In the genomic region with DNA sequence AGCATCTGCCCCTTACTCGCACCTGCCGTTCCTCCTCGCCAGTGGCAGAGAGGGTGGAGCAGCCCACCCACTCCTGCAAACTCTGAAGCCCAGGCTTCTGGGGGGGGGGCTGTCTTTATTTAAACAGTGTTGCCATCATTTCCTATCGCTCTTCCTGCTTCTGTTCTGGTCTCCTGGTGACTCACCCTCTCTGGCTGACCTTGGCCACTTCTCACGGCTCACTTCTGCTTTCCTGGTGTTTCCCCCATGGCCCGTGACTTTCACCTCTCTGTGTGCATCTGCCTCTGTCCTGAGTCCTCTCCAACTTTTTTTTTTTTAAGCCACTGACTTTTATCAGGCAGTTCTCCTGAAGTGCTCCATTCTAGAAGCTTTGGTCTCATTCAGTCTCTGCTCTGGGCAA, we compare ENCODE assay signal across 10 mouse cellular contexts. TPM values are rescaled to one million over a fixed set of nuclear protein-coding genes. Genes with fewer than 3 reads are reported as not detected.
A peak's percentile ranks its signal among the peaks of the same experiment; 100 is the strongest.
DNase-seq lines count a peak whose midpoint lies in the region; ATAC-seq and TF ChIP-seq lines count a peak whose summit lies in the region.
"Had no signal": no experiment of that assay in that cellular context is flagged by ENCODE, and none has a peak within 500 bp of the region (broad histone marks: within the 10 kb centered on the region; RNA-seq: fewer than 3 reads in every experiment).

No protein-coding gene starts in this region.

- no peaks in the 10 kb centered on the region for H3K9me3 ChIP-seq in heart, embryonic 13.5 days
- H3K9me3 ChIP-seq: forebrain, embryonic 15.5 days; limb, embryonic 13.5 days had no signal

- no peak overlapping the region for H3K4me3 ChIP-seq in heart, adult 2 months
- no peak overlapping the region for H3K4me3 ChIP-seq in heart, embryonic 13.5 days
- H3K4me3 ChIP-seq: forebrain, embryonic 15.5 days; limb, embryonic 13.5 days had no signal

- no peak for TF ChIP-seq POLR2A in heart, adult 2 months (IDR thresholded peaks at IDR 0.05; ENCODE audit: insufficient read depth, low read depth, low read length)

- 0 out of 2 replicates have a peak, but pooled peaks have one; percentile 27 for TF ChIP-seq EP300 in heart, adult 2 months (IDR thresholded peaks at IDR 0.05; ENCODE audit: insufficient read depth, low read depth, low read length)

- TF ChIP-seq CTCF in heart, adult 2 months (IDR thresholded peaks at IDR 0.05) = no peak

- peak overlapping the region; percentile 7; the same call in 1 of the 2 replicates for H3K27ac ChIP-seq in heart, adult 2 months
- no peak overlapping the region for H3K27ac ChIP-seq in heart, embryonic 13.5 days (replicated peaks)
- H3K27ac ChIP-seq: forebrain, embryonic 15.5 days; limb, embryonic 13.5 days had no signal

- 17% methylated on average over 6 of the region's 6 CpGs for WGBS in heart, adult 2 months
- 13% methylated on average over 6 of the region's 6 CpGs for WGBS in heart, embryonic 13.5 days

- ATAC-seq in heart, embryonic 13.5 days (ENCODE audit: extremely low read depth, insufficient number of reproducible peaks, low FRiP score, low TSS enrichment) = no peak
- ATAC-seq: forebrain, embryonic 15.5 days had no signal

- no peaks in the 10 kb centered on the region for H3K79me2 ChIP-seq in heart, adult 2 months (replicated peaks; ENCODE audit: control insufficient read depth, insufficient read depth, low read length)

- no peaks in the 10 kb centered on the region for H3K36me3 ChIP-seq in heart, adult 2 months (ENCODE audit: control insufficient read depth, insufficient read depth, low read length)
- no peaks in the 10 kb centered on the region for H3K36me3 ChIP-seq in heart, embryonic 13.5 days
- H3K36me3 ChIP-seq: forebrain, embryonic 15.5 days; limb, embryonic 13.5 days had no signal

- H3K4me2 ChIP-seq in heart, embryonic 13.5 days = no peak overlapping the region
- H3K4me2 ChIP-seq: forebrain, embryonic 15.5 days; limb, embryonic 13.5 days had no signal

- no peaks in the 10 kb centered on the region for H3K27me3 ChIP-seq in heart, adult 2 months (ENCODE audit: control insufficient read depth, insufficient read depth, low read length)
- H3K27me3 ChIP-seq in heart, embryonic 13.5 days (replicated peaks) = peaks cover 1% of the 10 kb centered on the region
- H3K27me3 ChIP-seq: limb, embryonic 13.5 days had no signal

- peak; percentile 35 to 58 for DNase-seq in heart, adult 2 months
- no peak for DNase-seq in heart, postnatal 25 days (ENCODE audit: low spot score)
- DNase-seq in B cell, adult 2 months = peak; percentile 72 to 80
- peak; percentile 73 for DNase-seq in lung, postnatal 36 days
- no peak for DNase-seq in left cerebral cortex, adult 11 months (ENCODE audit: low spot score)
- DNase-seq in frontal cortex, adult 2 months (ENCODE audit: extremely low spot score in 1 of 2, low spot score in 1 of 2) = no peak
- DNase-seq in ovary, postnatal 14 days (ENCODE audit: low spot score) = no peak

- peaks cover 5% of the 10 kb centered on the region for H3K4me1 ChIP-seq in heart, adult 2 months (ENCODE audit: control insufficient read depth, insufficient read depth, low read length)
- H3K4me1 ChIP-seq in heart, embryonic 13.5 days = peaks cover 8% of the 10 kb centered on the region
- H3K4me1 ChIP-seq: forebrain, embryonic 15.5 days; limb, embryonic 13.5 days had no signal

- intact Hi-C loops in heart, adult 2 months (cut with DNase I) = no loop called here
- intact Hi-C loops in heart, postnatal 25 days (cut with DNase I) = no loop called here

- H3K9ac ChIP-seq in heart, adult 2 months (ENCODE audit: low read depth, low read length) = no peak overlapping the region
- 0 out of 2 replicates have a peak overlapping the region, but pooled peaks have one; percentile 12 for H3K9ac ChIP-seq in heart, embryonic 13.5 days
- H3K9ac ChIP-seq: forebrain, embryonic 15.5 days; limb, embryonic 13.5 days had no signal

RNA-seq across cellular contexts. Expression of gene Ccnd2, which starts 10.8 kb away (rescaled TPM):
- 100 to 1,000 TPM; 132 to 139 TPM for total RNA-seq in heart, adult 2 months (2021)
- 46.2 and 53.4 TPM in 2 replicates for polyA plus RNA-seq in heart, adult 2 months (2012; rRNA removed)
- total RNA-seq in heart, postnatal 25 days (2021) = 100 to 1,000 TPM; 155 to 157 TPM
- 583 and 638 TPM in 2 replicates for polyA plus RNA-seq in heart, embryonic 13.5 days (2015; fragmentation: Nextera tagmentation; extraction: Ambion mirVana)
- polyA plus RNA-seq in frontal cortex, adult 2 months (2012; rRNA removed) = 41.8 and 49.2 TPM in 2 replicates

RNA-seq across cellular contexts. Expression of gene Tigar, which starts 53.5 kb away (rescaled TPM):
- total RNA-seq in heart, adult 2 months (2021) = 10 to 100 TPM; 50.0 to 59.7 TPM
- polyA plus RNA-seq in heart, adult 2 months (2012; rRNA removed) = 18.0 and 29.0 TPM in 2 replicates
- total RNA-seq in heart, postnatal 25 days (2021) = 10 to 100 TPM; 41.9 to 50.4 TPM
- 7.6 and 8.1 TPM in 2 replicates for polyA plus RNA-seq in heart, embryonic 13.5 days (2015; fragmentation: Nextera tagmentation; extraction: Ambion mirVana)
- polyA plus RNA-seq in frontal cortex, adult 2 months (2012; rRNA removed) = 16.2 and 16.6 TPM in 2 replicates

Comparison
In these comparisons a context has a peak if more than half of its experiments do, and no peak if none do; other contexts are left out.
1. DNase-seq: peak in heart, adult 2 months (2 of 2), B cell, adult 2 months (2 of 2) and lung, postnatal 36 days (single experiment); none in heart, postnatal 25 days (single experiment), left cerebral cortex, adult 11 months (single experiment), frontal cortex, adult 2 months (0 of 2) and ovary, postnatal 14 days (single experiment).
2. RNA of gene Ccnd2, which starts 10.8 kb away (polyA plus RNA-seq): 583 to 638 TPM in heart, embryonic 13.5 days; 41.8 to 49.2 TPM in frontal cortex, adult 2 months and 46.2 to 53.4 TPM in heart, adult 2 months; every median in the first group is over 10 times any median in the second.